Mouse (Mus musculus): ENCODE measurements around the gene Poc1a. TPM values are rescaled to one million over a fixed set of nuclear protein-coding genes. Genes with fewer than 3 reads are reported as not detected.

Poc1a gene
- total RNA-seq, 2 experiments from 2014 or later, result 11.3 to 11.6 TPM

DNA sequence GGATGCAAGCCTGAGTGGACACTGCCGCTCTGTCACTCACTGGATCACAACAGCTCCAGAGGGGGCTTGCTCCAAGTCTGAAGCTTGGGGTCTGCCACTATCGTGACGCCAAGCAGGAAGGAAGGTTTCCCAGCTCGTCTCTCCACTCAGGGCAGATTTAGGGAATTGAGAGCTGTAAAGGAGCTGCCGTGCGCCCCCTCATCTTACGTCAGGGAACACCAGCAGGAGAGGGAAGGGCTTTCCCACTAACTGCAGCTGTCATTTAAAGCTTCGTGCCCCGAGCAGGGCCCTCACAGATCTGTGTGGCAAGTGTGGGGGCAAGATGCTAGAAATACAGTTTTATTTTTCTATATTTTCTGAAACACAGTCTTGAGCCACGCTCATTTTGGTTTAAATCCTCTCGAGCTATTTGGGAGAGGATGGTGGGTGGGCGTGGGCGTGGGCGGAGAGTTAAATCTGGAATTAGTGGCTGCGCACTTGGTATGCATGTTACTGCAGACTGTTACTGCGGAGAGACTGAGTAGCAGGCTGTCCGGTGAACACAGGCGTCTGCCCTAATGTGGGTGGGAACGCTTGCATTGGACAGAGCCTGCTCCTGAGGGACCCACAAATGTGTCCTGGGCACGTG lies 19.4 kb downstream of the Poc1a start:
- DNase-seq (ENCODE audit: low spot score in 2 of 2), result no peak

DNA sequence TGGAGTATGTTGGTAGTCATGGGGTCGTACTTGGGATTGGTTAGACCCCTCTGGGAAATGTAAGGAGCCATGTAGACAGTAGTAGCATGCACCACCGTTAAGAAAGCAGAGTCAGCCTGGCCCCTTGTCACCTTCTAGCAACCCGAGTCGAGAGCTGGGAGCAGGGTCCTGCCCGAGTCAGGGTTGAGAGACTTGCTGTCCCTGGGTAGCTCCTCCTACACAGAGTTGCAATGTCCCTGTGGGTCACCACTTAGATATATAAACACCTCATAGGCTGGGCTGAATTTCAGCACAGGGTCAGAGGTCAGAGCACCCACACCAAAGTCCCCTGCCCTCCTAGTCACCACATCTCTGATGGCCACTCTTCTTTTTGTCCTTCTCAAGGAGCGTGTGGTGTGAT lies 20.1 kb downstream of the Poc1a start:
- no peak for DNase-seq (ENCODE audit: low spot score in 2 of 2)

DNA sequence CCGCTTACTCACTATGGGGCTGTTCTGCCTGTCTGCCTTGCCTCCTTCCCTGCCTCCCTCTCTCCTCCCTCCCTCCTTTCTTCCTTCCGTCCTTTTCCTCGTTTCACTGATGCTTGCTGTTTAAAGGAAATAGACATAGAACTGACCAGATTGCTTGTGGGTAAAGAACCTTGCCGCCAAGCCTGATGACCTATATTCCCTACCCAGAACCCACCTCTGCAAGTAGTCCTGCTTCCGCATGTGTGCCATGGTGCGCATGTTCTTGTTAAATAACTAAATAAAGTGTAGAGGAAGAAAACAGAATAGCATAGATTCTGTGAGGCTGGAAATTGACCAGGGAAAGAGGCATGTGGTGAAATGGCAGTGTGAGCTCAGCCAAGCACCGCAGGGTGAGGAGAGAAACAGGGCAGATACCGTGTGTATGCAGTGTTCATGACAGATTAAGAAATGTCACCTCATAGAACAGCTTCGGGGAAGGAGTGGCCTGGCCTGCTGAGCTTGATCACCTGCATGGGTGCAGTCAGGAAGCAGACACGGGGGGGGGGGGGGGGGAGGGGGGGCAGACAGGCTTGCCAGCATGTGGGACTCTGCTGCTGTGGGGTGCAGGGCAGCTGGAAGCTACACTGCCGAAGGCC lies 20.7 kb downstream of the Poc1a start:
- DNase-seq (ENCODE audit: low spot score in 2 of 2), result no peak

DNA sequence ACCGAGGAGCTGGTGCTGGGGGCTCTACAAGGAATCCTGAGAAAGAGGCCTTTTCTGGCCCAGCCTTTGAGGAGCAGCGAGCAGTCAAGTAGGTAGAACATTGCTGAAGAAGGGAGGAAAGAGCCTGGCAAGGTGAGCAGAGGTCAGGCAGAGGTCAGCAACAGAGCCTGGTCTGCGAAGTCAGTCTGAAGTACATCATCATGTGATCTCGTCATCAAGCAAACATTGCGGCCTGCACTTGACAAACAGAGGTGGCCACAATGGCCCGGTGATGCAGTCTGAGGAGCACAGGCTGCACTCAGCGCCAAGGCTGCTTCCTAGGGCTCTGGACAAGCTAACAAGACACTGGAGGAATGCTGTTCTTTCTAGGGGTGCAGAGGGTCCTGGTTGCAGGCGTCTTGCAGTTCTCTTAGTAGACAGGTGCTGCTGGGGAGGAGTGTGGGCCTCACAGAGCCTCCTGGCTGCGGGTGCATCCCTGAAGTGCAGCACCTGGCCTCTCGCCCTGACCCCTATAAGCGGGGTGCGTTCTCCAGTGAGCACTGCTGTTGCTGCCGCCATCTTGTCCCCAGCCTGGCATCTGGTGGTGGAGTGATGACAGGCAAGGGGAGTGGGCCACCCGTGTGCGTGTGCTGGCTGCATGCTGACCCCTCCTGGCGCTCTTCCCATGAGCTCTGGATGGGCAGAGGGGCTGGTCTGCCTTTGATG lies 21.7 kb downstream of the Poc1a start:
- DNase-seq (ENCODE audit: low spot score in 2 of 2), result no peak

DNA sequence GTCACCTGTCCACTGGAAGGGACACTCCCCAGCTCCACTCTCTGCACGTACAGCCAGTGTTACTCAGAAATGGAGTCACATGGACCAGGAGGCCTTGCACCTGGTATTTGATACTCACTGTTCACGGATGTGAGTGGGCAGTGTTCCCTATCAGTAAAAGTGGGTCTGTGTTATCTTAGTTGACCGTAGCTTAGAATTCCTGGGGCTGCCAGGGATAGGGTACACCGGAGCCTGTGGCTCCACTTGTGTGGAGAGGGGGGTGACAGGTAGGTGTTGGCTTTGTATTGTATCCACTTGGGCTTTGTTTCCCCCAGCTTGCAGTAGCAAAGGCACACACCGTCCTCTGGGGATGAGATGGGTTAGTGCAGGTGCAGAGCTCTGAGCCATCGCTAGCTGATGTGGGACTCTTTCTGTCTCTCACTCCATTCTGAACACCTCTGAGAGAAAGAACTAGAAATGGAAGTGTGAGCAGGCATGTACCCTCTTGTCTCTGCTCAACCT lies 22.6 kb downstream of the Poc1a start:
- no peak for DNase-seq (ENCODE audit: low spot score in 2 of 2)

DNA sequence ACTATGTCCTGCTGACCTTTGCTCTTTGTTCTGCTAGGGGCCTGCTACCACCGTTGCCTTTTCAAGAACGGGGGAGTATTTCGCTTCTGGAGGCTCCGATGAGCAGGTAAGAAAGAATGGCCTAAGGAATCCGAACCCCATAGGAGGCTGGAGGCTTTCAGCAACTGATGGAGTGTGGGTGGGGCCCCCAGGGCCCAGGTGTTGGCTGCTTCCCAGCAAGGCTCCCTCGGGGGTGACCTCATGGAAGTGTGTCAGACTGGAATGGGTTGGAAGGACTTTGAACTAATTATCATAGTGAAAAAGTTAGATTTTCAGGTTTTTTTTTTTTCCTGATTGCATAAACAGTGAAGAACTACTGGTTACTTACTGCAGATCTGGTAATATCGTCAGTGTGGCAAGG lies 24.4 kb downstream of the Poc1a start:
- no peak for DNase-seq (ENCODE audit: low spot score in 2 of 2)

DNA sequence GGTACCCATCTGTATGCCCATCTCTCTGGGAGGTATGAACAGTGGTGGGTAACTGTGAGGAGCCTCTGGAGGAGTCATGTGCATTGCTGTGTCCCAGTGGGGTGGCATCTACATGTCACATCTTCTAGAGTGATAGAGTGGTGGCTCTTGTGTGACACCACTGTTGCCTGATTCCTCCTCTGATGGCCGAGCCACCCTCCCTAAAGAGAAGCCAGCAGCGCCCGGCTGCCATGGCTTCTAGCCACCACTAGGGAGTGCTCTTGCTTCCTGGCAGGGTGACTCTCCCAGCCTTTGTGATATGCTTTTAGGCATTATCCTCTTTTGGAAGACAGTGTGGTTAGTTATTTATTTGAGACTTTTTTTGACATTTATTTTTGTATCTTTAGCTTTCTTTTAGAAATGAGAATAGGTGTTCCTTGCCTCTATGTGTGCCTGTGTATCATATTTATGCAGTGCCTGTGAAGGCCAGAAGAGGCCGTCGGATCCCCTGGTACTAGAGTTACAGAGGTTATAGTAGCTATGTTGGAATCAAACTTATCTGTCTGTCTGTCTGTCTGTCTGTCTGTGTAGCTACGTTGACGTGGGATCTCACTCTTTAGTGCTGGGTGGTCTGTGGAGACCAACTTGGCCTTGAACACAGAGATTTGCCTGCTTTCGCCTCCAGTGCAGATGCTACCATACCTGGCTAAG lies 25.9 kb downstream of the Poc1a start:
- peak in 1 of 2 experiments; percentile 58 for DNase-seq (ENCODE audit: low spot score in 2 of 2)

DNA sequence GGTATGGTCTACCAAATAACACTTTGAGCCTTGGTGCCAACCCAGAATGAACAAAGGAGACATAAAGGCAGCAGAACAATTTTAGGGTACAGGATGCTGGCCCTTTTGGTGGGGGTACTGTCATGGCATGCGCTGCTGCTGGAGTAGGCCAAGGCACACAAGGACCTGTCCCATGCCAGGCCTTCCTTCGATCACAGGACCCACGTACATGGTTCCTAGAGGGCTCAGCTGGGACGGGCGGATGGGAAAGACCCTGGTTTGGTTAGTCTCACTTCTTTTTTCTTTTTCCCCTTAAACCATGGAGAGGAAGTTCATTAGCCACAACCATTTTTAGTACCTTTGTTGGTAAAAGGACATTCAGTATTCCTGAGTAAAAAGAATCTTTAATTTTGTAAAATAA lies 27.3 kb downstream of the Poc1a start:
- DNase-seq (ENCODE audit: low spot score in 2 of 2), result no peak

DNA sequence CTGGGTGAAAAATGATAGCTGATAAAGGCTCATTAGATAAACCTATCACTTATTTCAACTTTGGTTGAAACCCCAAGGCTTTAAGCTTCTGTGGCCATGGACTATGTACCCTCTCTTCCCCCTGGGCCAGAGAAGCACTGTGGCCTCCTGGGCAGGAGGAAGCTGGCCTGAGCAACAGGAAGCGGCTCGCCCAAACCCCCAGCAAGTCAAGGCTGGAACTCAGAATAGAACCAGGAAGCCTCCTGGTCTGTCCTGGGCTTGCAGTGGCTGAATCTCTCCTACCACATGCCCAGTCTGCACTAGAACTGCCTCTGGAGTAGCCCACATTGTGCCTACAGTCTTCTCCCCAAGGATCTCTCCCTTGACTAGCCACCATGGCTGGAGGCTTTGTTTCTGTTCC lies 27.7 kb downstream of the Poc1a start:
- DNase-seq (ENCODE audit: low spot score in 2 of 2), result no peak

DNA sequence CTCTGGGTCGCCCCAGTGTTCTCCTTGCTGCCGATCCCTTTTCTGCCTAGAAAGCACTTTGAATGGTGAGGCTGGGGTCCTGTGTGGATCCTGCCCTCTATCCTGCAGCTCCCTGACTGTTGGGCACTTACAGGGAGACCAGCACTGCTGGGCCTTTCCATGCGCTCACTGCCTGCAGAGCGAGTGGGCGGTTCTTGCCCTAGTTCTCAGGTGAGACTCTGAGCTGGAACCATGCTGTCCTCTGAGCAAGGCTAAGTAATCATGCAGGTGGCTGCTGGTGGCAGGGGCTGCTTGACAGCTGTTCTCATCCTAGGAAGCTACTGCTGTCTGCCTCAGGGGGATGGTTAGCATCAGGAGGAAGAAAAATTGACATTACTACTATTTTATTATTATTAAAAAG lies 28.1 kb downstream of the Poc1a start:
- DNase-seq (ENCODE audit: low spot score in 2 of 2), result no peak

DNA sequence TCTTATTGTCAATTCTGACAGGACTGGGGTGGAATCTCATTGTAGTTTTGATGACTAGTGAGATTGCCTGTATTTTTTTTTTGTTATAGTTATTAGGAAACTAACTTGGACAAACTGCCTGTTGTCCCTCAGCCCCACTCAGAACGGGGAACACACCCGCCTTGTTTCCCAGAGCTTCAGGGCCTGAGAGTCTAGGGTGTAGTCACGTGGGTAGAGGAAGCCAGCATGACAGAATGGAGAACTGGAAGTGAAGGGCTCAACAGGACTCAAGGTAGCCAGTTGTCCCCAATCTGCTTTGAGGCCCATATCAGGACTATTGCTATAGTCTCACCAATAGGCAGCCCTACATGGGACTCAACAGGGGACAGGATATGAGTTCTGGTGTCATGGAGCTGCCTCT lies 29.0 kb downstream of the Poc1a start:
- DNase-seq (ENCODE audit: low spot score in 2 of 2), result no peak

DNA sequence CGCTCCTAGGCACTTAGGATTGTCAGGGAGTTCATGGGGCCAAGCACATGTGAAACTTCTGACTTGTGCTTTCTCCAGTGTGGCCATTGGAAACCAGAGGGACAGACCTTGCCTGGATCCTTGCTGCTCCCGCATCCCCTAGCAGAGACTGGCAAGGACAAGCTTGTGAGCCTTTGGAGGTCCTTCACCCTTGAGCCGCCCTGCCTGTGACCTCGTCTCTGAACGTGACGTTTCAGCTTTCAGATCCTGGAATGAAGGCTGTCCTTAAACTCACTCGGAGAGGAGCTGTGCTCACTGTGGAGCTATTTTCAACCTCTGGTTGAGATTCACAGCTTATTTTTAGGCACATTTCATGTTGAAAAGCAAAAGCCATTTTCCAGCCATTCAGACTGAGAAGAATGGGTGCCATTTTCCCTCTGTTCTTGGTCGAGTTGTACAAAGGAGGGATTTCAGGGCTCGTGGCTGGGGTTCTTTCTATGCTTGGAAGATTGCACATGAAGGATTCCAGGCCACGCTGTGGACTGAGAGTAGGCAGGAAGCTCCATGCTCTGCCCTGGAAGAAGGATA lies 30.8 kb downstream of the Poc1a start:
- DNase-seq (ENCODE audit: low spot score in 2 of 2), result no peak

DNA sequence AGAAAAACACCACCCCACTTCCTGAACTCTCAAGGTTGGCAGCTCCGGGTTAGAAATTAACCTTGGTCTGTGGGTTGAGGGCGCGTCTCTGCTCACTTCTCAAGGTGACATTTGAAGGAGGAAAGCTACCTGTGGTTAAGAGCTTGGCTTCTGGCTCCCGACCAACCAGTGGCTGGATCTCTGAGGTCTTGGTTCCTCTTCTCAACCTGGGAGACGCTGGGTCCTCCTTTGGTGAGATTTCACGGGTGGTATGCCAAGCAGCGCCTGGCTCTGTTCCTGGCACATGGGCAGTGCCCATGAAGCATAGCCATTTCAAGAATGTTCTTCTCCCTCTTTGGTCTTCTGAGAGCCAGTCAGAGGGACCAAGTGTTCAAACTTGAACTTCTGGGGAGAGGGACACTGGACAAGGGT lies 32.1 kb downstream of the Poc1a start:
- no peak for DNase-seq (ENCODE audit: low spot score in 2 of 2)

DNA sequence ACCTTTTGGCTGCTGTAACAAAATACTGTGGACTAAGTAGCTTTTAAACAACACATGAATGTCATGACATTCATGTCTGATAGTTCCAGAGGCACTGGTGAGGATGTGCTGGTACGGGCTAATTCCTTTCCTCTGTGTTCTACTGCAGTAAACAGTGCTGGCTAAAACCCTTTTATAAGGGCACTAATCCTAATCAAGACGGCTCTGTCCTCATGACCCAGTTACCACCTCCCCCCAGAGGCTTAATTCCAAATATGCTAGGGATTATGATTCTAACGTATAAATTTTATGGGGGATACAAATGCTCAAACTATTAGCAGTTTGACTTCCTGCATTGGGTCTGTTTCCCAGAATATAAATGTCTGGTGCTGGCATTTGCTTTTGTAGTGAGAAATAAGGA lies 33.3 kb downstream of the Poc1a start:
- no peak for DNase-seq (ENCODE audit: low spot score in 2 of 2)

DNA sequence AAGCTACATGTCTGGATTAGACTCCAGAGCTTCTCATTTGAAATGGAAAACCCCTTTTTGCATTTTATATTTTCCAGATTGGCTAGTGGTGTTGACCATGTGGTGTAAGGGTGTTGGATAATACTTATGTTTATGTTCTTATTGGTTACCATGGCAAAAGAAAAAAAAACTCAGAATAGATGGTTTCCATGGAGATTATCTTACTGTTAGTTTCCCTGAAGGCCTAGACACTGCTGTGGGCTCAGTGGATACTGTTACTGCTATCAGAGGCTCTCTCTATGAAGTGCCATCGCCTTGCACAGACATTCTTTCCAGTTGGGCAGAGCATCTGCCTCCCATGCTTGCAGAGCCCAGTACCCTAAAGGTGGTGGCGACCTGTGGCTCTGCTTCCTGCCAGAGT lies 37.2 kb downstream of the Poc1a start:
- DNase-seq (ENCODE audit: low spot score in 2 of 2), result no peak

DNA sequence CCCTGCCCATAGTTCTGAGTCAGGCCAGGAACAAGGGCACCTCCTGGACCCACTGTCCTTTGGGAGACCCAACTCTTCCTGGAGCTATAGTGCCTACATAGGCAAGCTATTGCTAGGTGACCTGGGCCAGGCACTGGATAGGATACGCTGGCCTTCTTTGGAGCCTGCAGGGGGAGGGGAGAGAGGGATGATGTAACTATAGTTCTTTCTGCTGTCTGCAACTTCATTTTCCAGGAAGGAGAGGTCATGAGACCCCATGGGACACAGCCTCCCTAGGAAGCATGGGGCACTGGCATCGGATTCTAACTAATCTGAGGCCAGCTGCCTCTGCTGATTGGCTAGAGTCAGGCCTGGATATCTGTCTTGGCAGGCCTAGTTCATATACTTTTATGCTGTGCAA lies 38.2 kb downstream of the Poc1a start:
- no peak for DNase-seq (ENCODE audit: low spot score in 2 of 2)

DNA sequence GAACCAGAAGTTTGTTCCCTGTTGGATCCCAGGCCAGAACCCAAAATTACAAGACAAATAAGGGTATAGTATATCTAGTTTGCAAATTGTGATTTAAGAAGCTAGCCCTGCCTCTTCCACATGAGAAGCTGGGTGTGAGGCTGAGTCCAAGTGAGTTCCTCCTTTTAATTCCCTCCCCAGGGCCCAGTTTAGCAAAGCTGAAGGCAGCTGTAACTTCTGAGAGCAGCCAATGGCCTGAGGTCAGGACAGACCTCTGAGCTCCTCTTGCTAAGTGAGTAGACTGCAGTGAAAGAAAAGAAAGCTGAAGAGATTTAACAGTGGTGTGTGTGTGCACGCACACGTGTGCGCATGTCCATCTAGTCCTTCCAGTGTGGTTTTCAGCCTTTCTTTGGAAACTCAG lies 41.6 kb downstream of the Poc1a start:
- no peak for DNase-seq (ENCODE audit: low spot score in 2 of 2)

DNA sequence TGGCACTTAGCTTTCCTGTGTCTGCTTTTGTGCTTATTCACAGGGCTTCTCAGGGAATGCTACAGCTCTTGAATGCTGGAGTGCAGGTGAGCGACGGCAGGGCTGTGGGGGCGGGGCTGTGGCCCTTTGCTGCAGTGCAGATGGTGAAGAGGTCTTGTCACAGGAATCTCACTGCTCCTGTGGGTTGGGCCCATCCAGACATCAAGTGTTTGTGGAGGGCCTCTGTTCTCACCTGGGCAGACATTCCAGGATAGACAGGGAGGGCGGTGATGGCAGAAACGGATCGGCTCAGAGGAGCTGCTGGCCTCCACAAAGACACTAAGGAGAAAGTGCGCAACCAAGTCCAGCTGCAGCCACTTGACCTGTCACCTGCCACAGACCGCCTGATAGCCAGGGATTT lies 45.4 kb downstream of the Poc1a start:
- DNase-seq (ENCODE audit: low spot score in 2 of 2), result no peak

DNA sequence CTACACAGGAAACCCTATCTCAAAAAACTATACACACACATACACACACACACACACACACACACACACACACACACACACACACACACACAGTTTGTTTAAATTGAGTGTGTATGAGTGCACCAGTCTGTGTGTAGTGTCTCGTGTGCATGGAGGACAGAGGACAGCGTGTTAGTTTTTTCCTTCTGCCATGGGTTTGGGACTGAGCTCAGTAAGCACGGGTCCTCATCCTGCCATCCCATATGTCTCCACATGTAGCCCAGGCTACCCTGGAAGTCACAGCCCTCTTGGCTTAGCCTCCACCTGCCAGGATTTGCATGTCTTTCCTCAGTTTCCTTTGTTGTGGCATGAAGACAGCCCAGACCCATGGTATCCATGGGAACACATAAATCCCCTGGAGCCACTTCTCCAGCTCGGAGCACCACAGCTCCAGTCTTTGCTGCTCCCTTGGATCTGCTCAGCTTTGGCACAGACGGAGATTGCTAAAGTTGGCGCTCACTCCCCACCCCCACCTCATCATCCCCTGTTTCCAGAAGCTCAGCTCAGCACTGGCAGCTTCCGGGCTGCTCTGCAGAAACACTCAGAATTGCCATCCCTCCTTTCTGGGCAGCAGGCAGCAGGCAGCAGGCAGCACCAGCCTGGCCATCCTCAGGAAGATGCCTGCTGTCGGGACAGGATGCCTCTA lies 46.4 kb downstream of the Poc1a start:
- no peak for DNase-seq (ENCODE audit: low spot score in 2 of 2)

DNA sequence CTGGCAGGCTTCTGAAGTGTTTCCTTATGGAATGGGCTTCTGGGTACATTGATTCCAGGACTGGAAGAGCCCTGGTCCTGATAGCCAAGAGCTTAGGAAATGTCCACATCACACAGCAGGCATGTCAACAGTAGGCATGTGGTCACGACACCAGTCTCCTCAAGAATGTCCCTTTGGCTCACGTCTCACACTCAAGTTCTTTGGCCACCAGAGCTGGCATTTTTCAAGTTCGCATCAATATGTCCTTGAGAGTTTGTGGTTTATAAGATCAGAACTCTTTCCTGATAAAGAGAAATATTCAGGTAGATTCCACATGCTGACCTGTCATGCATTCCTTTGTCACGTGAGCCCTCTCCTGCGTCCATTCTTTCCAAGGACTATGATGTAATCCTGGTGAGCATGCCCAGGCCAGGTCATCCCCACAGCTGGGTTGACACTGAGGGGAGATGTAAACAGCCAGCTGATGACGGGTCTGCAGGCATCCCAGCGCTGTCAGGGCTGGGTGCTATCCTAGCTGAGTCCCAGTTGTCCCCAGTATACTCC lies 47.3 kb downstream of the Poc1a start:
- DNase-seq (ENCODE audit: low spot score in 2 of 2), result no peak

Measured in adrenal gland, postnatal 4 days (tissue).